Mouse (Mus musculus): Measurements from ENCODE around the gene Hoxb3. TPM values are rescaled to one million over a fixed set of nuclear protein-coding genes. Genes with fewer than 3 reads are reported as not detected.

The Hoxb3 gene
- polyA plus RNA-seq, 1 experiment from 2014 or later, result 0.45 TPM

DNA sequence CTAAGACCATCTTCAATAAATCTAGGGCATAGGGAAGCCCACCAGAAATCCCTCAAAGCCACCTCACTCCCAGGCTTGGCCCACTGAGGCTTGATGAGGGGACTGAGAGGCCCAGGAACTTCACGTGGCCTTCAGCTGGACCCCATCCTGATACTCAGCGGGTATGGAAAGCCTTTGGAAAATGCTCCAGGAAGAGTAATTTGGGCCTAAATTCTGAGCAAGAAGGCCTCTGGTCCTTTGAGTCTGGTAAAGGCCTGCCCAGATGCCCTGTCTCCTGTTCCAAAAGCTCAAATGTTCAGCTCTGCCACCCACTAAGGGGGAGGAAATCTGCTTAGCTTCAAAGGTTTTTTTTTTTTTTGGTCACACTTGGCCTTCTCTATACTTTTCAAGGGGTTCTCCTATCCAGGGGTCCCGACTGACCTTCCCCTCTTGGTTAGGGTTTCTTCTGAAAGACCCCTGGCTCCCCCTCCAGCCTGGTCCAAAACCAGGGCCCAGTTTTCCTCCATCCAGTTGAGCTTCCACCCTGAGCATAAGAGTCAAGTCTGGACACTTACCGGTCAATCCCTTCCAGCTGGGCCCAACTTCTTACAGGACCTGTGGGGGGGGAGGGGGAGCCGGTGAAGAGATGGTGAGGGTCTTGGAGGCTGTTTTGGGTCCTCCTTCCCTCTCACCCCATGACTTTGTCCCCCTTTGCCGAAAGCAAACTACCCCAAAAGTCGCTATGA is 16.8 kb upstream of the Hoxb3 start:
- 24% methylated on average over 7 of the region's 7 CpGs for WGBS
- no peaks in the 10 kb centered on the region for H3K9me3 ChIP-seq (replicated peaks)
- H3K27ac ChIP-seq (ENCODE audit: poor library complexity, severe bottlenecking), result no peak overlapping the region
- H3K36me3 ChIP-seq, result no peaks in the 10 kb centered on the region
- ATAC-seq (ENCODE audit: insufficient number of reproducible peaks, low FRiP score), result no peak
- no peak overlapping the region for H3K4me3 ChIP-seq
- no peak overlapping the region for H3K4me2 ChIP-seq
- no peak overlapping the region for H3K9ac ChIP-seq
- peaks cover 5% of the 10 kb centered on the region; the same call in 1 of the 2 replicates for H3K4me1 ChIP-seq (replicated peaks)
- H3K27me3 ChIP-seq (replicated peaks), result peaks cover 99% of the 10 kb centered on the region

GRCm38 (mm10) chr11:96306908-96307269 is 16.2 kb upstream of the Hoxb3 start:
- 16% methylated on average over 13 of the region's 13 CpGs for WGBS
- H3K4me2 ChIP-seq, result no peak overlapping the region

DNA sequence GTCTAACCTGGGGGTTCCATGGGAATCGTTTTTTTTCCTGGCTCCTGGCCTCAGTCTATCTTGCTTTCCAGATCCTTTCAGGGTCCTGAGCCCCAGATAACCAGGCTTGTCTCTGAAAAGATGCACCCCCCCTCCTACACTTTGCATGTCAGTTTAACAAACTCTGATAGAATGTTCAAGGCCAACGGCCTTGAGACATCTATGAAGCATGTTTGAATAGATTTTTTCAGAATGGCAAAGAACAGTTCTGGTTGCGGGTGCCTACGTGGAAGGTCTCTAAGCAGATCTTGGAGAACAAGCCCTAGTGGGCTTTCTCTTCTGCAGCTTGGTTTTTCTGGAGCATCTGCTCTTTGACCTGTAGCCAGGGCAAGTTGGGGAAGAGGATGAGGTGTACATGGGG is 14.4 kb upstream of the Hoxb3 start:
- WGBS, result 25% methylated on average over 4 of the region's 4 CpGs
- Histone ChIP-seq H3K4me1 (replicated peaks) (peaks cover 2% of the 10 kb centered on the region; the same call in 1 of the 2 replicates), H3K9me3 (replicated peaks) (no peaks in the 10 kb centered on the region), H3K9ac (no peak overlapping the region), H3K27ac (ENCODE audit: poor library complexity, severe bottlenecking) (no peak overlapping the region), H3K4me3 (no peak overlapping the region), H3K27me3 (replicated peaks) (peaks cover 99% of the 10 kb centered on the region), H3K4me2 (no peak overlapping the region), H3K36me3 (no peaks in the 10 kb centered on the region)
- no peak for ATAC-seq (ENCODE audit: insufficient number of reproducible peaks, low FRiP score)

More at GRCm38 (mm10) chr11:96306908-96307269, 16.2 kb upstream of the Hoxb3 start:
- H3K9ac ChIP-seq, result no peak overlapping the region
- H3K4me1 ChIP-seq (replicated peaks), result peaks cover 5% of the 10 kb centered on the region; the same call in 1 of the 2 replicates
- no peaks in the 10 kb centered on the region for H3K9me3 ChIP-seq (replicated peaks)
- H3K36me3 ChIP-seq, result no peaks in the 10 kb centered on the region
- H3K4me3 ChIP-seq, result no peak overlapping the region
- no peak for ATAC-seq (ENCODE audit: insufficient number of reproducible peaks, low FRiP score)
- peaks cover 99% of the 10 kb centered on the region for H3K27me3 ChIP-seq (replicated peaks)
- H3K27ac ChIP-seq (ENCODE audit: poor library complexity, severe bottlenecking), result no peak overlapping the region

GRCm38 (mm10) chr11:96309288-96309687 is 13.8 kb upstream of the Hoxb3 start:
- H3K27me3 ChIP-seq (replicated peaks), result peaks cover 100% of the 10 kb centered on the region
- H3K27ac ChIP-seq (ENCODE audit: poor library complexity, severe bottlenecking), result no peak overlapping the region
- H3K36me3 ChIP-seq, result no peaks in the 10 kb centered on the region
- no peaks in the 10 kb centered on the region for H3K9me3 ChIP-seq (replicated peaks)
- H3K4me3 ChIP-seq, result no peak overlapping the region
- H3K9ac ChIP-seq, result no peak overlapping the region
- no peak for ATAC-seq (ENCODE audit: insufficient number of reproducible peaks, low FRiP score)
- no peak overlapping the region for H3K4me2 ChIP-seq
- WGBS, result 23% methylated on average over 4 of the region's 4 CpGs
- no peaks in the 10 kb centered on the region for H3K4me1 ChIP-seq (replicated peaks)

DNA sequence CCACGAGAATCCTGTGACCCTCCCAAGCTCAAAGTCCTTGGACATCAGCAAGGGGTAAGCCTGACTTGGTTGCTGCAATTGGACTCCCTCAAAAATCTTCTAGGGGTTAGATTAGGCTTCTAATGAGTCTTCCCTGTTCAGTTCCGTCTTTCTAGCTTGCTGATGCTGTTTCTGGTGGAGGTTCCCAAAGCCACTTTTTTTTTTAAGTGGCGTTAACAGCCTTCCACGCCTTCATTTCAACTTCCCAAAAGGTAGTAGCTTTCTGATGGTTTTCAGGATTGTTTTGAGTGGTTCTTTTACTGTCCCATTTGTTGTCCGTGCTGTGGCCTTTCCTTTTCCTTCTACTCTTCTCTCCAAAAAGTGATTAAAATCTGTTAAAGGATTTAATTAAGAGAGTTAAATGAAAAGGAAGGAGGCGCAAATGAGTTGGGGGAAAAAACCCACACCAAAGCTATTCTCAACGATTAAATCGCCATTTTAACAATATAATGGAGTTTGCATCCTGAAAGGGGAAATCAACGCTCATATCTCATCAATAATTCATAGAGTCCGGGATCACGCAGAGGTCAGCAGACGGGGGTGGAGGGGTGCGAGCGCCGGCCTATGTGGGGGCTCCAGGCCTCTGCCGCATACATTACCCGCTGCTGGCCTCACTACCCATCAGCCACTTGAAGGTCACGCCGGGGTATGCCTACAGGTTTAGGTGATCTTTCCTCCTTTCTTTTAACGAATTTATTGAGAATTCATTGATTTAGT is 12.8 kb upstream of the Hoxb3 start:
- no peak for ATAC-seq (ENCODE audit: insufficient number of reproducible peaks, low FRiP score)
- H3K36me3 ChIP-seq, result no peaks in the 10 kb centered on the region

GRCm38 (mm10) chr11:96311097-96311496 is 12.0 kb upstream of the Hoxb3 start:
- no peak for ATAC-seq (ENCODE audit: insufficient number of reproducible peaks, low FRiP score)
- Histone ChIP-seq H3K4me2 (peak overlapping the region; percentile 44), H3K27ac (ENCODE audit: poor library complexity, severe bottlenecking) (no peak overlapping the region), H3K4me1 (replicated peaks) (0 out of 2 replicates have a peak, but pooled peaks cover 4% of the 10 kb centered on the region), H3K27me3 (replicated peaks) (peaks cover 100% of the 10 kb centered on the region), H3K9ac (no peak overlapping the region), H3K36me3 (no peaks in the 10 kb centered on the region), H3K4me3 (peak overlapping the region; percentile 28), H3K9me3 (replicated peaks) (no peaks in the 10 kb centered on the region)
- WGBS, result 10% methylated on average over 6 of the region's 6 CpGs

More for the DNA sequence above, 12.8 kb upstream of the Hoxb3 start:
- H3K4me3 ChIP-seq, result no peak overlapping the region
- no peak overlapping the region for H3K4me2 ChIP-seq
- H3K27ac ChIP-seq (ENCODE audit: poor library complexity, severe bottlenecking), result no peak overlapping the region
- H3K9me3 ChIP-seq (replicated peaks), result no peaks in the 10 kb centered on the region
- H3K27me3 ChIP-seq (replicated peaks), result peaks cover 100% of the 10 kb centered on the region
- H3K9ac ChIP-seq, result no peak overlapping the region
- 11% methylated on average over 20 of the region's 20 CpGs for WGBS
- H3K4me1 ChIP-seq (replicated peaks), result 0 out of 2 replicates have a peak, but pooled peaks cover 4% of the 10 kb centered on the region

GRCm38 (mm10) chr11:96311520-96312417 is 11.4 kb upstream of the Hoxb3 start:
- peaks cover 100% of the 10 kb centered on the region for H3K27me3 ChIP-seq (replicated peaks)
- H3K4me2 ChIP-seq, result peak overlapping the region; percentile 44
- no peak overlapping the region for H3K27ac ChIP-seq (ENCODE audit: poor library complexity, severe bottlenecking)
- H3K4me3 ChIP-seq, result peak overlapping the region; percentile 28
- H3K4me1 ChIP-seq (replicated peaks), result 0 out of 2 replicates have a peak, but pooled peaks cover 4% of the 10 kb centered on the region
- no peak for ATAC-seq (ENCODE audit: insufficient number of reproducible peaks, low FRiP score)
- no peaks in the 10 kb centered on the region for H3K9me3 ChIP-seq (replicated peaks)
- no peaks in the 10 kb centered on the region for H3K36me3 ChIP-seq
- no peak overlapping the region for H3K9ac ChIP-seq
- WGBS, result 1% methylated on average over 31 of the region's 31 CpGs

- 0 out of 2 replicates have a peak, but pooled peaks cover 4% of the 10 kb centered on the region for H3K4me1 ChIP-seq (replicated peaks)
- H3K27ac ChIP-seq (ENCODE audit: poor library complexity, severe bottlenecking), result no peak overlapping the region
- peaks cover 99% of the 10 kb centered on the region for H3K27me3 ChIP-seq (replicated peaks)
- no peak for ATAC-seq (ENCODE audit: insufficient number of reproducible peaks, low FRiP score)
- no peak overlapping the region for H3K9ac ChIP-seq
- H3K36me3 ChIP-seq, result no peaks in the 10 kb centered on the region
- H3K9me3 ChIP-seq (replicated peaks), result no peaks in the 10 kb centered on the region
- no peak overlapping the region for H3K4me2 ChIP-seq
- H3K4me3 ChIP-seq, result no peak overlapping the region
- 31% methylated on average over 2 of the region's 2 CpGs for WGBS
Observed at GRCm38 (mm10) chr11:96313134-96313533, 10.0 kb upstream of the Hoxb3 start.

DNA sequence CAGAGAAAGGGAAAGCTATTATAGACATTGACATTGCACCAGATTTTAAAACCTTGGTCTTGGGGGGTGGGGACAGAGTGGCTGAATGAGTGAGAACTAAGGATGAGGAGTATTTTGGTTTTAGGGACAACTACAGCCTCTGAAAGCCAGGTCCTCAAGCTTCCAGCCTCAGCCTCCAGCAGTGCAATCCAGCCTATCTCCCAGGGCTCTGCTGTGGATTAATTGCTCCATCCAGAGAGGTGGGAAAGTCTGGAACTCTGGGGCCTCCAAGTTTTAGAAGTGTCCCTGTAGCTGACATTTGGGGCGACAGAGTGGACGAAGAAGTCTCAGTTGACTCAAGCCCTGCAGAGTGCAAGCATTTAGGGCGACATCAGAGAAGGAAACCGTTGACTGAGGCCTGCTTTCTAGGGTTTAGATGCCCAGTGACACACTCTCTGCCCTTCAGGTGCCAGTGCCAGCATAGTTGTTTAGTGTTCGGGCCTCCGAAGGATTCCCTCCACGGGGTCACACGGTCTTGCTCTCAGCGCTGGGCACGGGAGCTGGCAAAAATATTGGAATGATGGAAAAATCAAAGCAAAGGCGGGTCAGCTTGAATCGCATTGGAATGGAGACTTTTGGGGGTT is 9.2 kb upstream of the Hoxb3 start:
- H3K4me3 ChIP-seq, result no peak overlapping the region
- H3K4me2 ChIP-seq, result no peak overlapping the region
- peaks cover 7% of the 10 kb centered on the region for H3K4me1 ChIP-seq (replicated peaks)
- H3K27me3 ChIP-seq (replicated peaks), result peaks cover 99% of the 10 kb centered on the region
- no peaks in the 10 kb centered on the region for H3K36me3 ChIP-seq
- no peaks in the 10 kb centered on the region for H3K9me3 ChIP-seq (replicated peaks)
- no peak overlapping the region for H3K27ac ChIP-seq (ENCODE audit: poor library complexity, severe bottlenecking)
- ATAC-seq (ENCODE audit: insufficient number of reproducible peaks, low FRiP score), result no peak
- 17% methylated on average over 12 of the region's 12 CpGs for WGBS
- H3K9ac ChIP-seq, result no peak overlapping the region

DNA sequence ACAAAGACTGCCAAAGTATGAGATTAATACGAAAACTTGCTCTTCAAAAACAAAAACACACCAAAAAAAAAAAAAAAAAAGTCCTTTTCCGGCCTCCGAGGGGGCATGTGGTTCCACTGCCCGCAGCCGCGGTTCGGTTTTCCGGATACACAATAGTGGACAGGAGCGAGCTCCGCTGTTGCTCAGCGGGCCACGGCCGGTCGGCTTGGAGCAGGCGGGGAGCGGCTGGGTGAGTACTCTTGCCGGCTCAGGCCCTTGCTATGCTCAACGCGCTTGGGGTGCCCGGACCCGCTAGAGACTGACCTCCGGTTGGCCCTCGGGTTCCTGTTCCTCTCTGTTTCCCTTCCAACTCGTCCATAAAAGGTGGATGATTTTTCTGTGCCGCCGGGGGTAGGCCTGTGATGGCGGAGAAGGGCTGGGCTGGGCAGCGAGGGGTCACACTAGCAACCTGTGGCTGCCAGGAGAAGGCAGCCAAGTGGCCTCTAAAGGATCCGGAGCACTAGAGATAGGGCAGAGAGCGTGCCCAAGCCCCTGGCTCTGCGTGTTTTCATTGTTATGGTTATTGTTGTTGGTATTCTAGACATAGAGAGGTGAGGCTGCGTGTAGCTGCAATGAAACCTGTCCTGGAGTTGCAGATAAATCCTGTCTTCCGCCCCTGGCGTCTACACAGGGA is 8.3 kb upstream of the Hoxb3 start:
- Histone ChIP-seq H3K4me3 (peak overlapping the region; percentile 23; the same call in 1 of the 2 replicates), H3K9ac (no peak overlapping the region), H3K4me1 (replicated peaks) (peaks cover 12% of the 10 kb centered on the region), H3K4me2 (peak overlapping the region; percentile 21; the same call in 1 of the 2 replicates), H3K27ac (ENCODE audit: poor library complexity, severe bottlenecking) (no peak overlapping the region), H3K36me3 (no peaks in the 10 kb centered on the region), H3K9me3 (replicated peaks) (no peaks in the 10 kb centered on the region), H3K27me3 (replicated peaks) (peaks cover 99% of the 10 kb centered on the region)
- 3% methylated on average over 34 of the region's 34 CpGs for WGBS
- no peak for ATAC-seq (ENCODE audit: insufficient number of reproducible peaks, low FRiP score)
